Mouse (Mus musculus): Measurements from ENCODE around the gene Slc13a2.

DNA sequence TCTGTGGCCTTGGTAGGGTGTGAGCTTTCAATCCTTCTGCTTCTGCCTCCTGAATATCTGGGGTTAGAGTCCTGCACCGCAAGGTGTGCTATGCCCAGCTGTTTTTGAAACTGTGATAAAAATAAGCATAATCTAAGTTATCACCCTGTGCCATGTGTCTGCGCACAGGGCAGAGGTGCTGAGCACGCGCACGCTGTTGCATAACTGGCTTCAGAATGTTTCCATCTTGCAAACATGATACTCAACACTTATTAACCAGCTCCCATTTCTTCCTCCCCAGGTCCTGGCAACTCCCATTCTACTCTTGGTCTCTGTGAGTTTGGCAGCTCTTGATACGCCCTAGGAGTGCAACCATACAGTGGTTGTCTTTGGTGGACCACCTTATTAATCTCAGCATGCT, 5.6 kb upstream of the Slc13a2 start:
- no peak for TF ChIP-seq CTCF (IDR thresholded peaks at IDR 0.05; ENCODE audit: control insufficient read depth, insufficient read depth, low read length)
- TF ChIP-seq POLR2A (IDR thresholded peaks at IDR 0.05; ENCODE audit: borderline replicate concordance, control insufficient read depth, low read depth, low read length), result no peak

Measured in bone marrow, adult 2 months (tissue).